Mouse (Mus musculus): ENCODE results near the gene Hnrnpk. TPM values are rescaled to one million over a fixed set of nuclear protein-coding genes. Genes with fewer than 3 reads are reported as not detected.

Gene Hnrnpk
- polyA plus RNA-seq, 1 experiment from 2014 or later, result 1,666 TPM

GRCm38 (mm10) chr13:58359304-58359653 lies 43.9 kb downstream of the Hnrnpk start:
- H3K4me2 ChIP-seq, result peak overlapping the region; percentile 99
- H3K4me1 ChIP-seq, result peaks cover 8% of the 10 kb centered on the region; the same call in 1 of the 2 replicates
- H3K27ac ChIP-seq, result peak overlapping the region; percentile 65
- H3K9me3 ChIP-seq (replicated peaks), result no peaks in the 10 kb centered on the region
- H3K36me3 ChIP-seq, result no peaks in the 10 kb centered on the region
- ATAC-seq (replicated peaks; ENCODE audit: low FRiP score), result peak; percentile 75; the same call in 1 of the 2 replicates
- H3K9ac ChIP-seq, result peak overlapping the region; percentile 31; the same call in 1 of the 2 replicates
- H3K4me3 ChIP-seq (replicated peaks), result peak overlapping the region; percentile 74
- WGBS, result 3% methylated on average over 7 of the region's 7 CpGs
- H3K27me3 ChIP-seq, result no peaks in the 10 kb centered on the region

DNA sequence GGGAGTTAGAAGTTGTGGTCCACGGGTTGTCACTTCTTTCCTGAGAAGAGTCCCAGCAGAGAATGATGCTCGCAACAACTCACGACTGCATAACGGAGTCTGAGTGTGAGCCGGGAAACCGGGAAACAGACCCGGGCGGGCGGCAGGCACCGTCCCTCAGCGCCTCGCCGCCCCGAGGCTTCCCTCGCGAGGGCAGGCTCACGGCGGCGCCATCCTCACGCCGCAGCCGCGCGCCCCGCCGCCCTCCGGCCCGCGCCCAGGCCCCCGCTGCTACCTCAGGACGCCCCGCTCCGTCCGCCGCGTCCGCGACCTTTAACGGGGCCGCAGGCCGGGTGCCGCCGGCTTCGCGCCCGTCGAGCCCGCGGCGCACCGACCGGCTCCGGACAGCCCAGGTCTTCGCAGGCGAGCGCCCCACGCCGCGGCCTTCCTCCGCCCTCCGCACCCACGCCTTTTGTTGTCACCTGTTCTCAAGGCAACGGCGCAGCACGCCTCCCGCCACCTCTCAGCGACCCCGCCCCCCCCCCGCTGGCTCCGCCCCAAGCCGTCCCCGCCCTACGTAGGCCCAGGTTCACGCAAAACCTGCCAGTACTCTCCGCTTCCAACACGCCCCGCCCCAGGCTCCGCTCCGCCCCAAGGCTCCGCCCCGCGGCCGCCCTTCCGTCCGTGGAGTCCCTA lies 44.4 kb downstream of the Hnrnpk start, which contains the start of gene Kif27:
TSS of gene Kif27 (minus strand) at position 494 of the 675 bp plus-strand sequence.
- H3K9me3 ChIP-seq (replicated peaks), result no peaks in the 10 kb centered on the region
- peaks cover 8% of the 10 kb centered on the region; the same call in 1 of the 2 replicates for H3K4me1 ChIP-seq
- peak within 1 kb of the TSS; percentile 66 for H3K9ac ChIP-seq
- peak within 1 kb of the TSS; percentile 74 for H3K4me3 ChIP-seq (replicated peaks)
- peak within 1 kb of the TSS; percentile 65 for H3K27ac ChIP-seq
- H3K27me3 ChIP-seq, result no peaks in the 10 kb centered on the region
- WGBS, result under 1% methylated on average over 76 of the region's 85 CpGs
- H3K36me3 ChIP-seq, result no peaks in the 10 kb centered on the region
- peak within 1 kb of the TSS; percentile 99 for H3K4me2 ChIP-seq
- ATAC-seq (replicated peaks; ENCODE audit: low FRiP score), result peak; percentile 99

- Histone ChIP-seq H3K9ac (no peak overlapping the region), H3K27ac (no peak overlapping the region), H3K36me3 (no peaks in the 10 kb centered on the region), H3K27me3 (no peaks in the 10 kb centered on the region), H3K9me3 (replicated peaks) (no peaks in the 10 kb centered on the region), H3K4me1 (no peaks in the 10 kb centered on the region), H3K4me2 (no peak overlapping the region), H3K4me3 (replicated peaks) (no peak overlapping the region)
- ATAC-seq (replicated peaks; ENCODE audit: low FRiP score), result no peak
Measured at GRCm38 (mm10) chr13:58352996-58353395, 50.1 kb downstream of the Hnrnpk start.

DNA sequence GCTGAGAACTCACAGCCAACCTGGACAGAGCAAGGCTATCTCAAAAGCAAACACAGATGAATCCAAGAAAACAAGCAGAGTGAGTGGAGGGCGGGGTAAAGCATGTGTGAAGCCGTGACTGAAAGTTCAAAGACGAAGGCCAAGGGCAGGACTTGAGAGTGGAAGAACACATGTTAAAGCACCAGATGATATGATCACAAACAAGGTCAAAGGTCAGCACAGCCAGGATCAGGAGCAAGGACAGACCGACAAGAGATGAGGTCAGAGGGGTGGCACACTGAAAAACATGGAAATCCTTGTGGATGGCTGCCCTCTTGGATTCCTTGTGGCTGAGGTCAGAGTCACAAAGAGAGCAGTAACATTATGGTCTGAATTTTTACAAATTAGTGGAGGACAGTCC lies 52.5 kb downstream of the Hnrnpk start:
- no peaks in the 10 kb centered on the region for H3K27me3 ChIP-seq
- H3K4me2 ChIP-seq, result no peak overlapping the region
- no peak overlapping the region for H3K4me3 ChIP-seq (replicated peaks)
- no peak for ATAC-seq (replicated peaks; ENCODE audit: low FRiP score)
- H3K36me3 ChIP-seq, result no peaks in the 10 kb centered on the region
- no peaks in the 10 kb centered on the region for H3K9me3 ChIP-seq (replicated peaks)
- H3K4me1 ChIP-seq, result no peaks in the 10 kb centered on the region
- H3K27ac ChIP-seq, result no peak overlapping the region
- 58% methylated on average over 4 of the region's 4 CpGs for WGBS
- no peak overlapping the region for H3K9ac ChIP-seq

DNA sequence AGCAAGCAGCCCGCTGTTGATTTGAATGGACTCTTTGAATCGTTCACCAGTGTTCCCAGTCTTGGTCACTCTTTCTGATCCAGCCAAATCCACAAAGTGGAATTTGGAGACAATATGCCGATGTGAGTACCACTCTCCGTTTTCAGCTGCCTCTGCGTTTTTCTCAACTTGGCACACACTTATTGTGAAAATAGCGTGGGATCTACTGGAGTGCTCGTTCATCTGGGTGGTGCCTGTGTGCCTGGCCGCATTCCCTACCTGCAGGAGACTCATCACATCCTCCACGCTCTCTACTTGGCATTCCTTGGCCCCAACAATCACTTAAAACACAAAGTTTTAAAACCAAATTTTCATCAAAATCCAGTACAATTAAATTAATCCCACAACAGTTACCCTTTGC lies 58.6 kb downstream of the Hnrnpk start:
- Histone ChIP-seq H3K4me3 (replicated peaks) (no peak overlapping the region), H3K9me3 (replicated peaks) (no peaks in the 10 kb centered on the region), H3K4me1 (no peaks in the 10 kb centered on the region), H3K27ac (no peak overlapping the region), H3K27me3 (no peaks in the 10 kb centered on the region), H3K36me3 (no peaks in the 10 kb centered on the region), H3K4me2 (no peak overlapping the region), H3K9ac (no peak overlapping the region)
- no peak for ATAC-seq (replicated peaks; ENCODE audit: low FRiP score)
- WGBS, result 85% methylated on average over 9 of the region's 9 CpGs

MicroRNAs within 50 kb of the gene (microRNA counts, 519-probe panel; counts per million panel counts)
- microRNA mmu-miR-7a, result 2,829 counts per million, percentile 71 among the panel's probes with 10 or more counts

Small RNAs within 50 kb of the gene (microRNA-seq; reads per million reads assigned to microRNA genes)
- 64.0 reads per million, percentile 53 among the genes with 10 or more reads in this experiment for gene Mir7-1

Other genes with a start within 250 kb of the Hnrnpk start
- 37.2 and 39.4 TPM in 2 replicates for gene Idnk, start 245.7 kb downstream of the Hnrnpk start, polyA plus RNA-seq (2015; fragmentation: Nextera tagmentation; extraction: Ambion mirVana)
- gene Ubqln1, start 187.7 kb downstream of the Hnrnpk start, polyA plus RNA-seq (2015; fragmentation: Nextera tagmentation; extraction: Ambion mirVana), result 107 and 112 TPM in 2 replicates
- 28.3 and 29.9 TPM in 2 replicates for gene Gkap1, start 127.6 kb downstream of the Hnrnpk start, polyA plus RNA-seq (2015; fragmentation: Nextera tagmentation; extraction: Ambion mirVana)
- gene Kif27, start 44.2 kb downstream of the Hnrnpk start, polyA plus RNA-seq (2015; fragmentation: Nextera tagmentation; extraction: Ambion mirVana), result 0.77 and 0.81 TPM in 2 replicates
- 28.9 and 29.5 TPM in 2 replicates for gene 2210016F16Rik, start 18.1 kb downstream of the Hnrnpk start, polyA plus RNA-seq (2015; fragmentation: Nextera tagmentation; extraction: Ambion mirVana)
- gene Rmi1, start 1.1 kb downstream of the Hnrnpk start, polyA plus RNA-seq (2015; fragmentation: Nextera tagmentation; extraction: Ambion mirVana), result 26.2 and 27.3 TPM in 2 replicates
- not detected in 2 replicates for gene Slc28a3, start 207.5 kb upstream of the Hnrnpk start, polyA plus RNA-seq (2015; fragmentation: Nextera tagmentation; extraction: Ambion mirVana)